Mouse (Mus musculus) G1E (cell line): ENCODE results near the gene Fam186b.

ENCODE experiments used
- CTCF ChIP-seq: IDR thresholded peaks from 2 replicates; pipeline ENCODE4 v1.5.1; 2012; ENCODE audit warnings: low read depth, low read length, inconsistent platforms, mixed read lengths
- GATA1 ChIP-seq: IDR thresholded peaks from 2 replicates; pipeline ENCODE4 v1.6.1; 2012; ENCODE audit warnings: borderline replicate concordance, low read length, inconsistent platforms, mixed read lengths
- GATA2 ChIP-seq: IDR thresholded peaks from 2 replicates; pipeline ENCODE4 v1.6.1; 2012; ENCODE audit warnings: low read depth, low read length, inconsistent platforms, borderline replicate concordance
- POLR2AphosphoS5 ChIP-seq: IDR thresholded peaks from 2 replicates; pipeline ENCODE4 v1.6.1; 2012; ENCODE audit warnings: low read depth, low read length, inconsistent platforms; ENCODE audit not compliant: insufficient replicate concordance
- TAL1 ChIP-seq: conservative IDR thresholded peaks from 2 replicates; pipeline ENCODE4 v1.6.1; 2012; ENCODE audit warnings: low read depth, low read length, inconsistent platforms, mixed read lengths

DNA sequence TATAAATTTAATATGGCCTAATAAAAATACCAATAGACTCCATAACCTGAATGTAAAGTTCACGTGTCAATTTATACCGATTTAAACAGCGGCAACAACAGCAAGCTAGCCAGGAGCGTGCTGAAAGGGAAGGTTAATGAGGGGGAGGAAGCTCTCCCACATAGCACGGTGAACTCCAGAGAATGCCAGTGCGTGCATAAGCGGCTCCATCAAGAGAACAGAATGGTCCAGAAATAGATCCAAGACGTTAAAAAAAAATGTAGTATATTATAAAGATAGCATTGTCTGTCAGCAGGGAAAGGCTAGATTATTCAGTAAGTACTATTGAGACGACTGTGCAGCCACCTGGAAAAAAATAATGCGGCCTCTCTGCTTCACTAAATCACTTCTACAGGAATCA lies 33.0 kb downstream of the Fam186b start:
- no peak for TF ChIP-seq CTCF
- TF ChIP-seq TAL1: no peak
- no peak for TF ChIP-seq GATA1
- TF ChIP-seq GATA2: no peak
- TF ChIP-seq POLR2AphosphoS5: no peak
